Mouse (Mus musculus): ENCODE data around the gene Fchsd2.

The Fchsd2 gene

DNA sequence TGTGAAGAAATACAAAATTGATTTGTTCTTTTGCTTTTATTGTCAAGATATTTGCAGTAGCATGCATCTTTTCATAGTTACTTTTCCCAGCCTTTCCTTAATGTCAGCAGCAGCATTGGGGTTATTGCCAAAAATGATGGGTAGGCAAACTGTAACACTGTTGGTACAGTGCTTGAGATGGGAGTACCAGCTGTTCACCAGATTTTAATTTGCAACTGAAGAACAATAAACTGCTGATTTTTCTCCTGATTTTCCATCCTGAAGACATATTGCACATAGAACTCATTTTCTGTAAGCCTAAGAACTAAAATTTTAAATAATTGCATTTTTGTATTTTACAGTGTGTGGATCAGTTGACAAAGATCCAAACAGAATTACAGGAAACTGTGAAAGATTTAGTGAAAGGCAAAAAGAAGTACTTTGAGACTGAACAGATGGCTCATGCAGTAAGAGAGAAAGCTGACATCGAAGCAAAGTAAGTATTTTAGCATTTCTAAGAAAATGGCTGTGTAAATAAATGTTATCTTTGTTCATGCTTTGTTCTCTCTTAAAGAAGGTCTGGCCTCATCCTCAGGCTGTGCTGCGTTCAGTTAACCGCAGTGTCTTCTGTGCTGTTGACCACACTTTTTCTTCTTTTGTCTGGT, 98.8 kb downstream of the Fchsd2 start:
- DNase-seq (ENCODE audit: extremely low read depth, low read depth), result no peak

DNA sequence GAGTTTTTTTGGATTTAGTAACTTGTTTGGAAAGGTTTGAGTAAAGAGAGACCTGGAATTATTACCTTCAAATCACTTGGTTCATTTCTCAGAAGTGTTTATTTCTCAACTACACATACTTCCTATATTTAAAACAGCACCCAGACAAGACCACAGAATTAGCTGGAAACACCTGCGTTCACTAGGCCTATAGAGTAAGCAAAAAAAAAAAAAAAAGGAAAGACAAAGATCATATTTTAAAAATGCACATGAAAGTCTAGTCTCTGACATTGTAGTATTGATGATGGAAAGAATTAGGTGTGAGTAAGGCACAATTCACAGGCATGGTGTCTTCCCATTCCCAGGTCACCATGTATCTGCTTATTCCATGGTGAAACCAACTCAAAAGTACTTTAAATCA, 118.2 kb downstream of the Fchsd2 start:
- no peak for DNase-seq (ENCODE audit: extremely low read depth, low read depth)

DNA sequence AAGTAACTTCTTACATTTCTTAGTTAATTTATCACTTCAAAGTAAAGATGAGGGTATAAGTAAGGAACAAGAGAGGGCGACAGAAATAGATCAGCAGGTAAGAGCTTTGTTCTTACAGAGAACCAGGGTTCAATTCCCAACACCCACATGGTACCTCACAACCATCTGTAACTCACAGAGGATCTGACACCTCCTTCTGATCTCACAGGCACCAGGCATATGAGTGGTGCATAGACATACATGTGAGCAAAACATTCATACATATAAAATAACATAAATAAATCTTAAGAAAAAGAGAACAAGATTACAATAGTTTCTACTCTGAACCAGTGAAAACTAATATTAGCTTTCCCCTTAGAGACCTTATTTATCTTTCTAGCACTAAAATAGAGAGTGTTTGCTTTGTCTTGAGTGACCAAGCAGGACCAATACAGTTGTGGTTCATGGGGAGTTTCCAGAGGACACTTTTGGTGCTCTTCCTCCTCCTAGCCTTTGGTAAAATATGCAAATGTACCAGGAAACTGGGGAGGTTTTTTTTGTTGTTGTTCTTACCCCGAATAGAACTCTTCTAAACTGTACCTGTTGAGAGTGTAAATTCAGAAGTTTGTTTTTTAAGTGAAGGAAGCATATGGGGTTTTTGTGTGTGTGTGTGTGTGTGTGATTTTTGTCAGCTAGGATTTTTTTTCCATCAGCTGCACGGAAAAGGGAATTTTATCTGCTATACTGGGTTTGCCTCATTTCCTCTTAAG, 121.0 kb downstream of the Fchsd2 start:
- DNase-seq (ENCODE audit: extremely low read depth, low read depth), result no peak

DNA sequence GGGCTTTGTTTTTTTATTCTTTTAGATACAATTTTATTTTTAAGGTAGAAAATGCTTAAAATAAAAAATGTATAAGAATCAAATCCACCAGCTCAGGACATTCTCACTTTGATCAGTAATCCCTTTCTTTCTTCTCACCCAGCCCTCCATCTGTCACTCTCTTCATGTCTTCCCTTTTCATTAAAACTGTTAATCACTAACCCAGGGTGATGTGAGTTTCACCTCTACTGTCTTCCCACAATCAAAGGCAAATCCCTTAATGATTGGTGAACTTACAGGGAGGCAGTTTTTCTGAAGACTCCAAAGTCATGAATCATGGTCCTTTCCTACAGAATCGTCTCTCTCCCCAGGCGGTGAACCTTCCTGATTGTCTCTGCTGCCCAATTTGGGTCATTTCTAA, 124.1 kb downstream of the Fchsd2 start:
- no peak for DNase-seq (ENCODE audit: extremely low read depth, low read depth)

DNA sequence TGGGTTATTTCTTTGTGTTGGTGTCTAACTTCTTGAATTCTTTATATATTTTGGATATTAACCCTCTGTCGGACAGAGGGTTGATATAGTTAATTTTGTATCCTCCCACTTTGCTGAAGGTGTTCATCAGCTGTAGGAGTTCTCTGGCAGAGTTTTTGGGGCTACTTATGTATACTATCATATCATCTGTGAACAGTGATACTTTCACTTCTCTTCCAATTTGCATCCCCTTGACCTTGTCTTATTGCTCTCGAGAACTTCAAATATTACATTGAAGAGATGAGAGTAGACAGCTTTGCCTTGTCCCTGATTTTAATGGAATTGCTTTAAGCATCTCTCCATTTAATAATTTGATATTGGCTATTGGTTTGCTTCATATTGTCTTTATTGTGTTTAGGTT, 130.8 kb downstream of the Fchsd2 start:
- no peak for DNase-seq (ENCODE audit: extremely low read depth, low read depth)

DNA sequence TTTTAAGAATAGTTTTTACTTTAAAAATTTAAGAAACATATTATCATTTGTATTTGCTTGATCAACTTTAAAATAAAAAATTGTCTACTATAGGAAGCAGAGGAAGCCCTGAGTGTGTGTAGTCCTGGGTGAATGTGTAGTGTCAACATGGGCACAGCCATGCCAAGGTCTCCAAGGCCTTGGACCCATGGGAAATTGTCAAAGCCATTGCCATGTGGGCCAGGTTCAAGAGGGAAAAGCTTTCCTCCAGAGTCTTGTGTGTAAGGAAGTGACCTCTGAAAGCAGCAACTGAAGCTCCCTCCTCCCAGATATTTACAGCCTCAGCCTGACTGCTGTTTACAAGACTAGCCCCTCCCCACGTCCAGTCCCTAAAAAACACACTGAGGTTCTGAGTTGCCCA, 136.7 kb downstream of the Fchsd2 start:
- DNase-seq (ENCODE audit: extremely low read depth, low read depth), result no peak

DNA sequence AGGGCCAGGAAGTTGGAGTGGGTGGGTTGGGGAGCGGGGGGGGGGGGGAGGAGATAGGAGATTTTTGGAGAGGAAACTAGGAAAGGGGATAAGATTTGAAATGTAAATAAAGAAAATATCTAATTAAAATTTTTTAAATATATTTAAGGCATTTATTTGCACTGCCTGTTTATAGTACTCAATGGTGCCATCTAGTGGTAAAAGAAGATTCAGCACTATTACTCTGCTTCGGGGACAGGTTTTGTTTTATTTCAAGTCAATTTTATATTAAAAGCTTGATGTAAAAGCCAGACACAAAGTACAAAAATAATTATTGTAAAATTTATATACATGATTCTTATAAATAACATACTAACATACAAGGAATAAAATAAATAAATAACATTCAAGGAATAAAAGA, 138.8 kb downstream of the Fchsd2 start:
- peak; percentile 8 for DNase-seq (ENCODE audit: extremely low read depth, low read depth)

DNA sequence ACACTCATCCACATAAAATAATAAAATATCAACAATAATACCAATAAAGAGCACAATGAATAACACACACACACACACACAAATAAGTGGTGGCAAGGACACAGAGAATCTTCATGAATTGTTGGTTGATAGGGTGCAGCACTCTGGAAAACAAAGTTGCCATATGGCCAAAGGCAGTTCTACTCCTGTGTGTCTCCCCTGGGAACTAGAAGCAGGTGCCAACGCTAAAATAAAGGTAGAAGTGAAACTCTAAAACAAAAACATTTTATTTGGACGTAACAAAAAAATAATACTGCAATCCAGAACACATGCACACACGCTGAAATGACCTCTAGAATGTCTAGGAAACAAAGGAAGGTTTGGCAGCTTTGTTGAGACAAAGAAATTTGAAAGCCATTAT, 140.1 kb downstream of the Fchsd2 start:
- no peak for DNase-seq (ENCODE audit: extremely low read depth, low read depth)

DNA sequence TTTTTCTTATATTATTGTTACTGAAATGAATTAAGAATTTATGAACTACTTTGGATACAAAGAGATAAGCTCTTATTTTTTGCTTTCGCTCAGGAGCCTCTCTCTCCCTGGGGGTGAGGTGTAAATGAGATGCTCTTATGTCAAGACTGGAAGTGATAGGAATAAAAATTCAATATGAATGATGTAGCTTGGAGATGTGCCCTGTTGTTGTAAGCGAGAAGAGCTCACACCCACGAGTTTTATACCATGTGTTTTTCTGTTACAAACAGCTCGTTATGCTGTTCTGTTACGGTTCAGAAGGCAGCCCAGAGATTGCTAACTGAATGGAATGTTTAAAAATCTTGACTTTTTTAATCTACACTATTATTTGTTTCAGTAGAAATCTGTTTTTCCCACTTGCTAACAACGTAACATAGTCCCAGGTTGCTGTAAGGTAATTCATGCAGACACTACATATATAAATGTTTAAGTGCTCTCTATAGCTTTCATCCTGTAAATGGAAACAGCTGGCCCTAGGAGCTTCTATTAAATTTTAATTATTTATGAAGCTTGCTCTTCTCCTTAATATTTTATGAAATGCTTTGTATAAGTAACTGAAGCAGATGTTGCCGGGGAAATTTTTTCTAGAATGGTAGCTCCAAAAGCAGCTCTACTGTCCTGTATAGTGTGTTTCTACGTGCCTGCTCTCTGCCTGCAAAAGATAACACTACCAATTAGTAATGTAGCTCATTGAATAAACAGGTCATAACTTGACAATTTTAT, 144.2 kb downstream of the Fchsd2 start:
- DNase-seq (ENCODE audit: extremely low read depth, low read depth), result no peak

DNA sequence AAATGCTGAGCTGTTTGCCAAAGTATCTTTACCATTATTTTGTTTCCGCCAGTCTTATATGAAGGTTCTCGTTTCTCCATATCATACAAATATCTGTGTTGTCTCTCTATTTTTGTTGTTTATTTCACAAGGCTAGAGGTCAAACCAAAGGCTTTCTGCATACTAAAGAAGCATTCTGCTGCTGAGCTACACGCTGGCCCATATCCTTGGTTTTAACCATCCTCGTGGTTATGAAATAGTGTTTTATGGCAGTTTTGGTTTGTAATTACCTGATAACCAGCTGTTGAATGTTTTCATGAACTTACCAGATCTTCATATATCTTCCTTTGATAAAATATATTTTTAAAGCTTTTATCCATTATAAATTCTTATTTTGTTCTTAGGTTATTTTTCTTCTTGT, 156.1 kb downstream of the Fchsd2 start:
- no peak for DNase-seq (ENCODE audit: extremely low read depth, low read depth)

DNA sequence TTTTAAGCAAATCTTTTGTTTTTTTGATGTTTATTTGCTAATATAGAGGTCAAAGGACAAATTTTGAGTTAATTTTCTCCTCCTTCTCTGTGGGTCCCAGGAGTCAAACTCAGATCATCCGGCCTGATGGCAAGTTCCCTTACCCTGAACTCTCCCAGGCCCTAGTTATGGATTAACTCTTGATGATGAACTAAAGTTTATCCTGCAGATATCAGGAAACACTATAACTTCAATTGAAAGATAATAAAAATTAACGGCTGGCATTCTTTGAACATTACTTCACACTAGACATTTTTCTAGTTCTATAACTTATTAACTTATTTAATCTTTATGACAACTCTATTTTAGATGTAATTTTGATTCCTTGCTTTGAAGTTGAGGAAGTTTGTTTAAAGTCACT, 156.5 kb downstream of the Fchsd2 start:
- DNase-seq (ENCODE audit: extremely low read depth, low read depth), result no peak

DNA sequence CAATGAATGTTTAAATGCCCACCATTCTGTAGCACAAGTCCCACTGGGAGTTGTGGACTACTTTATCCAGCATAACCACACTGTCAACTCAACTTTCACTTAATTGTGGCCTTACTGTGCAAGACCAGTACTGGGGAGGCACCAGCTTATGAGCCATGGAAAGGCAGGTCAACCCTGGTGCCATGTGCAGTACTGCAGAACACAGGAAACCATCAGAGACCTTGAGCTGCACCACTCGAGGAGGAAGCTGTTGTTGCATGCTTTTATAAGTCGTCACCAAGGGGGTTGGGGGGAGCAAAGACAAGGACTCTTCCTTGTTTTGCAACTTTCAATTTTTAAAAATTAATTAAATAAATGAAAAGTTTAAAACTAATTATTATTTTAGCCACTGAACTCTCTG, 160.4 kb downstream of the Fchsd2 start:
- no peak for DNase-seq (ENCODE audit: extremely low read depth, low read depth)

DNA sequence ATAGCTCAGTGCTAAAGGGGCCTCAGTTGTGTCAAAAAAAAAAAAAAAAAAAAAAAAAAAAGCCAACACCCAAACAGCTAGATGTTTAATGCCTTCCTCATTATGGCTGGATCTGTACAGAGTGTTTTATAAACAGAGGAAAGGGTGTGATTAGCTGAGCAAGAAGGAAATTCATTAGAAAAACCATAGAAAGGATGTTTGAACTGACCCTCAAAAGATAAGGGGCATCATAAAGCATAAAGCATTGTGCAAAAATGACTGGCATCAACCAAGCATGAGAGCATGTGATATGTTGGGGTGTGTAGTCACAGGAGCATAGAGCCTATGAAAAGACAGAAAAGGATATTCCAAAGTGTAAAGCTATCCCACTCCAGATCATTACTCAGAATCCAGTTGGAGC, 165.8 kb downstream of the Fchsd2 start:
- DNase-seq (ENCODE audit: extremely low read depth, low read depth), result no peak

DNA sequence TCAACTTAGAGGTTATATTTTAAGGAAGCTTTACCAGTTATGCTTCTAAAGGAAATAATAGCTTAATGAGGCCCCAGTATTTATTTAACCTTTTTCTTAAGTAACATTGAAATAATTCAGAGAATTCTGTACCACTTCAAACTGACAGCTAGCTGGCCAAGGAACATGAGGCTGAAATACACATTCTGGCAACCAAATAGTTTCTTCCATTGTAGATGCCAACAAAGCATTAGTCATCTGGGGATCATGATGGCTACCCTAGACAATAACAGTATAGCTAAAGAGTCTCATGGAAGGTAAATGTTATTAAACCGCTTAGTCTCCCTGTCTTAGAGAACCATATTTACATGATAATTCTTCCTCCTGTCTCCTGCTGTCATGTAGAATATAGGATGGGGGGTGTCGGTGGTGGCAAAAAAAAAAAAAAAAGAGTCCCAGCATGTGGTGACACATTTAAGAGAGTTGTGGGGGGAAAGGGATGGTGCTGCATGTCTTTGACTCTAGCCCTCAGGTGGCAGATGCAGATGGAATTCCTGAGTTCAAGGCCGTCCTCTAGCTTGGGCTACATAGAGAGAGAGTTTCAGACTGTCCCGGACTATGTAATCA, 169.4 kb downstream of the Fchsd2 start:
- no peak for DNase-seq (ENCODE audit: extremely low read depth, low read depth)

DNA sequence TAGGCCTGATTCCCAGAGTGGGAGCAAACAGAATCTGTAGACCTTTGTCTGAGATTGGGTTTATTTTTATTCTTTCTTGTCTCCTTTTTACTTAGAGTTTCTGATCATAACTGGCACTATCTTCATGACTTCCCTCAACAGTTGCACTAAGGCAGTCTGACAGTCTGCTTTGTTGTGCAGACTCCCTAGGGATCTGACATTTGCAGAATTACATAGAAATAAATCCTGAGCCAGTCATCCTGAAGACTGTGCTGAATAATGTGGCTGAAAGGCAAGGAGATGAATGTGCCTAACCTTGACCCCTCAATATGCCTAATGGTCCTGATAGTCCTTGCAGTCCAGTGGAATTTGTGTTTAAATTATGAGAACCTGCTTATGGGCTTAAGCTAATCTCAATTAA, 170.8 kb downstream of the Fchsd2 start:
- DNase-seq (ENCODE audit: extremely low read depth, low read depth), result no peak

DNA sequence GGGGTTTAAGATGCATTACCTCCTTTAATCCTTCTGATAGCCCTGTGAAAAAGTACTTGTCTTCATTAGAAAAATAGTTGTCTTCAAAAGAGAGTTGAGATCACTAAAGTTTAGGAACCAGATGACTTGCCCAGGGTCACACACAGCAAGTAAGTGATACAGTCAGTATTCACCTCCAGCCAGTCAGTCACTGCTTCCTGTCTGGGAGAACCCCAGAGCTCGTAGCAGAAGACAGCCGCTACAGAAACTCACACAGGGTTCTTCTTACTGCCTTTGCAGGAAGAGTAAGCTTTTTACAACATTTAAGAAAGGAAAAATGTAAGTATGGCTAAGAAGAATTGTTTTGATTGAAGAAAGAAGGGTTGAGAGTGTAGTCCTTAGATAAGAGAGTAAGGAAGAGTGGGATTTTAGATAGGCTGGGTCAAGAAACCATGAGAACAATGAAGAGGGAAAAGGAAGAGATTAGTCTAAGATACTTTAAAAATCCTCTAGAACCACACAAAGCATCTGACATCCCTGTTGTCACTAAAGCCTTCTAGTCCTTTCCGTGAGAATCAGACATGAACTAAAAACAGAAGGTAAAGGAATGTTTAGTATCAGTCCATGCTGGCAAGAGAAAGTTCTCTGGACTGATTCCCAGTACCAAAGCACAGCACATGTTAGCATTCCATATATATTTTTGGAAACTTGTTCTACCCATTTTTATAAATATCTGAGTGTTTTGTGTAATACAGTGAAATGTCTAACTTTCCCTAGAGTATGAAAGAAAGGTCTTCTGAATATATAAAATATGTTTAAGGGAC, 175.0 kb downstream of the Fchsd2 start:
- DNase-seq (ENCODE audit: extremely low read depth, low read depth), result no peak

DNA sequence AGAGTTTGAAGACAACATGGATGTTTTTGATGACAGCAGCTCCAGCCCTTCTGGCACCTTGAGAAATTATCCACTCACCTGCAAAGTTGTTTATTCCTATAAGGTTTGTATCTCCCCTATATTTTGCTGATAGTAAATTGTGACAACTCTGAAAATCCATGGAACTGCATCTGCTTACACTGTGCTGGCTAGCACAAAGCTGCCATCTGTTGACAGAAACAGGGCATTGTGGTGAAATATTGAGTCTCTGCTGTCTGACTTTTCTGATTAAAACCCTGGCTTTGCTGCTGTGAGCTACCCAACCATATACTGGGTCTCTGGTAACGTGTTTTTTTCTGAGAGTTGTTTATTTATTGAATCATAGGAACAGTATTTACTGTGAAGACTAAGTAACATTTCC, 178.9 kb downstream of the Fchsd2 start:
- DNase-seq (ENCODE audit: extremely low read depth, low read depth), result no peak

DNA sequence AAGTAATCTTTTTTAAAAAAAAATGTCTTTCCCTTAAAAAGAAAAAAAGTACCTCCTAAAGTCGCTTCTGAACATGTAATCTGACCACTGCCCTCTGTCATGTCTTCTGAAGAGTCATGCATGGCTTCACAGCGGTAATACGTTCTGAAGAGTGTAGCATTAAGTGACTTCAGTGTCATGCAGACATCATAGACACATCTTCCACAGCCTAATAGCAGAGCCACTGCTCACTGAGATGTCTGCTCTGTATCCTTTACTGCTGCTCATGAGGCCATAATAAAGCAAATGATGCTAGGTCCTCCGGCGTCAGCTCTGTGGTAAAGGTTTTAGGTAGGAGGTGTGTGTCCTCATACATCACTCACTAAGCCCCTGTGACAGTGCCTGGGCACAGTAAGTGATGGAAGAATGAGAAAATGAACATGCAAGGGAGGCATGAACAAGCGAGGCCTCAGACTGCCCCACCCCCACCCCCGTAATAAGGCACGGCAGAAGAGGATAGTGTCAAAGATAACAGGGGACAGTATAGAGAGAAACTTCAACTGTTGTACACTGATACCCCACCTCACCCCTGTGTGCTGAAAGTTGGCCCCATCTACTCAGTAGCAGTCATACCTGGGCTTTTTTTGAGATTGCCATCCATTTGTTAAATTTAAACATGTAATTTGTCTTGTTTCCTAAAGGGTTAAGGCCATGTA, 179.9 kb downstream of the Fchsd2 start:
- no peak for DNase-seq (ENCODE audit: extremely low read depth, low read depth)

DNA sequence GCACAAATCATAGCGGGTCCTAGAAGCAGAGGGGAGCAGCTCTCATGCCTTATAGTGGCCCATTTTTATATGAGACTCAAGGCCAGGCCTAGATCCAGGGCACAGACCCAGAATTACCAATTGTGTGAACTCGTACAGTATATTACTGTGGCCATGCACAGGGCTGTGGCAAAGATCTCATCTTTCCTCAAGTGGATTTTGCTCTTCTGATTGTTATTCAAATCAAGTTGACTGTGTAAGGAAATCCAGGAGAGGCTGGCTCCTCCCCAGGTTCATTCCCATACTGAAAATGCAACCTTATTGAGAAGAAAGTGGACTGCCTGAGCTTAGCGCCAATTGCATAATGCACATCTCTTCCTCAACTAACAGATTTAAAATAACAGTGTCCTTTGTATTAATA, 190.1 kb downstream of the Fchsd2 start:
- DNase-seq (ENCODE audit: extremely low read depth, low read depth), result no peak

DNA sequence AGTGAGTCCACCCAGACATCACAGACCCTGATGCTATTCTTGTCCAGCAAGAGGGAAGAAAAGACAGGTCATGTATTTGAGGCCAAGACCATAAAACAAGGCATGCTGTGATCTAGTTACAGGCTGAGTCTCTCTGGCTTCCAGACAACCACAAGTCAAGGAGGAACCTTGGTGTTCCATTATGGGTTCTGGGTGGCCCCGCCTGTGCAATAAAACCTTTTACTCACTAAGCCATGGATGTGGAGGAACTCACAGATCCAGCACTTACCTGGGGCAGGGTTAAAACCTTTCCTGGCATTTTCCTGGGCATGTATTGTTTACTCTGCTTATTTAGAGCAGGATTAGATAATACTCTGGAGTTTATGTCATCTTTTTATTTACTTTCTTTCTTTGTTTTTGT, 191.8 kb downstream of the Fchsd2 start:
- no peak for DNase-seq (ENCODE audit: extremely low read depth, low read depth)

DNA sequence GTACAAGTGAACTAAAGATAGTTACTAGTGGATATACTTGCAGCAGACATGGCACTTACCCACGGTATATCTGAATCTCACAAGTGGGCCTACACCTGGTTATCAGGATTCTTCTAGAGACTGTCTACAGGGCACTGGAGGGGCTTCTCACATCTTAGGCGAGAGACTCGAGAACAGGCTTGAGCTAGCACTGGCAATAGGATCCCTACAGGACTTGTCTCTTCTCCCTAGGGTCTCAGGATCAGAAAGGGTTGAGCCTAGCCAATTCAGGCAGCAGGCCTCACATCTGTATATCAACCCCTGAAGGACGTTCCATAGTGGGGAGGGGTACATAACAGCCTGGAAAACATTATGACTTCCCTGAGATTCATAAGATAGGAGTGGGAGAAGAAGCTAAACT, 194.2 kb downstream of the Fchsd2 start:
- no peak for DNase-seq (ENCODE audit: extremely low read depth, low read depth)

Measured in MEL-GATA-1-ER (cell line).